Mouse (Mus musculus): ENCODE data around the gene Gm27021. TPM values are rescaled to one million over a fixed set of nuclear protein-coding genes. Genes with fewer than 3 reads are reported as not detected.

The Gm27021 gene
- polyA plus RNA-seq, 1 experiment from 2014 or later = 2.4 TPM

GRCm38 (mm10) chr8:120616663-120617626, 50.9 kb downstream of the Gm27021 start:
- no peak overlapping the region for H3K27ac ChIP-seq (ENCODE audit: low read length)
- H3K9ac ChIP-seq (replicated peaks; ENCODE audit: low read depth, low read length) = no peak overlapping the region
- H3K36me3 ChIP-seq (ENCODE audit: control insufficient read depth, insufficient read depth, low read length) = no peaks in the 10 kb centered on the region
- H3K9me3 ChIP-seq (ENCODE audit: control insufficient read depth, low read depth, low read length) = no peaks in the 10 kb centered on the region
- no peaks in the 10 kb centered on the region for H3K27me3 ChIP-seq (ENCODE audit: control insufficient read depth, insufficient read depth, low read length)
- H3K4me1 ChIP-seq (ENCODE audit: control insufficient read depth, insufficient read depth, low read length) = peaks cover 2% of the 10 kb centered on the region; the same call in 1 of the 2 replicates
- no peak for ATAC-seq (ENCODE audit: insufficient number of reproducible peaks, insufficient read depth, low FRiP score, low read depth)
- WGBS = 45% methylated on average over 7 of the region's 8 CpGs
- no peak overlapping the region for H3K4me3 ChIP-seq (ENCODE audit: low read depth, low read length)
- H3K4me2 ChIP-seq (replicated peaks; ENCODE audit: low read depth, low read length) = no peak overlapping the region

GRCm38 (mm10) chr8:120614491-120614890, 53.4 kb downstream of the Gm27021 start:
- ATAC-seq (ENCODE audit: insufficient number of reproducible peaks, insufficient read depth, low FRiP score, low read depth) = no peak

GRCm38 (mm10) chr8:120610824-120611223, 57.1 kb downstream of the Gm27021 start:
- H3K4me3 ChIP-seq (ENCODE audit: low read depth, low read length) = no peak overlapping the region
- 87% methylated on average over 6 of the region's 6 CpGs for WGBS

More at GRCm38 (mm10) chr8:120614491-120614890, 53.4 kb downstream of the Gm27021 start:
- no peak overlapping the region for H3K27ac ChIP-seq (ENCODE audit: low read length)
- no peaks in the 10 kb centered on the region for H3K9me3 ChIP-seq (ENCODE audit: control insufficient read depth, low read depth, low read length)
- H3K9ac ChIP-seq (replicated peaks; ENCODE audit: low read depth, low read length) = no peak overlapping the region
- no peak overlapping the region for H3K4me2 ChIP-seq (replicated peaks; ENCODE audit: low read depth, low read length)
- H3K27me3 ChIP-seq (ENCODE audit: control insufficient read depth, insufficient read depth, low read length) = no peaks in the 10 kb centered on the region
- H3K4me1 ChIP-seq (ENCODE audit: control insufficient read depth, insufficient read depth, low read length) = peaks cover 2% of the 10 kb centered on the region; the same call in 1 of the 2 replicates
- 93% methylated on average over 3 of the region's 3 CpGs for WGBS
- no peak overlapping the region for H3K4me3 ChIP-seq (ENCODE audit: low read depth, low read length)
- H3K36me3 ChIP-seq (ENCODE audit: control insufficient read depth, insufficient read depth, low read length) = no peaks in the 10 kb centered on the region

GRCm38 (mm10) chr8:120607885-120608284, 60.0 kb downstream of the Gm27021 start:
- Histone ChIP-seq H3K27ac (ENCODE audit: low read length) (no peak overlapping the region), H3K4me1 (ENCODE audit: control insufficient read depth, insufficient read depth, low read length) (no peaks in the 10 kb centered on the region), H3K4me3 (ENCODE audit: low read depth, low read length) (no peak overlapping the region), H3K36me3 (ENCODE audit: control insufficient read depth, insufficient read depth, low read length) (no peaks in the 10 kb centered on the region), H3K4me2 (replicated peaks; ENCODE audit: low read depth, low read length) (no peak overlapping the region), H3K9me3 (ENCODE audit: control insufficient read depth, low read depth, low read length) (no peaks in the 10 kb centered on the region), H3K9ac (replicated peaks; ENCODE audit: low read depth, low read length) (no peak overlapping the region), H3K27me3 (ENCODE audit: control insufficient read depth, insufficient read depth, low read length) (no peaks in the 10 kb centered on the region)
- no peak for ATAC-seq (ENCODE audit: insufficient number of reproducible peaks, insufficient read depth, low FRiP score, low read depth)
- 11% methylated on average over 7 of the region's 7 CpGs for WGBS

More at GRCm38 (mm10) chr8:120610824-120611223, 57.1 kb downstream of the Gm27021 start:
- no peaks in the 10 kb centered on the region for H3K36me3 ChIP-seq (ENCODE audit: control insufficient read depth, insufficient read depth, low read length)
- H3K4me2 ChIP-seq (replicated peaks; ENCODE audit: low read depth, low read length) = no peak overlapping the region
- no peak overlapping the region for H3K27ac ChIP-seq (ENCODE audit: low read length)
- no peak overlapping the region for H3K9ac ChIP-seq (replicated peaks; ENCODE audit: low read depth, low read length)
- H3K9me3 ChIP-seq (ENCODE audit: control insufficient read depth, low read depth, low read length) = no peaks in the 10 kb centered on the region
- no peaks in the 10 kb centered on the region for H3K4me1 ChIP-seq (ENCODE audit: control insufficient read depth, insufficient read depth, low read length)
- H3K27me3 ChIP-seq (ENCODE audit: control insufficient read depth, insufficient read depth, low read length) = no peaks in the 10 kb centered on the region
- ATAC-seq (ENCODE audit: insufficient number of reproducible peaks, insufficient read depth, low FRiP score, low read depth) = no peak

GRCm38 (mm10) chr8:120607460-120607859, 60.4 kb downstream of the Gm27021 start:
- 81% methylated on average over 9 of the region's 9 CpGs for WGBS
- H3K4me3 ChIP-seq (ENCODE audit: low read depth, low read length) = no peak overlapping the region

GRCm38 (mm10) chr8:120602672-120603071, 65.2 kb downstream of the Gm27021 start:
- Histone ChIP-seq H3K4me2 (replicated peaks; ENCODE audit: low read depth, low read length) (no peak overlapping the region), H3K27me3 (ENCODE audit: control insufficient read depth, insufficient read depth, low read length) (no peaks in the 10 kb centered on the region), H3K9ac (replicated peaks; ENCODE audit: low read depth, low read length) (no peak overlapping the region), H3K4me1 (ENCODE audit: control insufficient read depth, insufficient read depth, low read length) (peaks cover 6% of the 10 kb centered on the region), H3K36me3 (ENCODE audit: control insufficient read depth, insufficient read depth, low read length) (no peaks in the 10 kb centered on the region), H3K4me3 (ENCODE audit: low read depth, low read length) (no peak overlapping the region), H3K9me3 (ENCODE audit: control insufficient read depth, low read depth, low read length) (no peaks in the 10 kb centered on the region), H3K27ac (ENCODE audit: low read length) (no peak overlapping the region)
- ATAC-seq (ENCODE audit: insufficient number of reproducible peaks, insufficient read depth, low FRiP score, low read depth) = peak; percentile 53; the same call in 1 of the 2 replicates
- WGBS = 40% methylated on average over 6 of the region's 6 CpGs

More at GRCm38 (mm10) chr8:120607460-120607859, 60.4 kb downstream of the Gm27021 start:
- Histone ChIP-seq H3K9ac (replicated peaks; ENCODE audit: low read depth, low read length) (no peak overlapping the region), H3K27me3 (ENCODE audit: control insufficient read depth, insufficient read depth, low read length) (no peaks in the 10 kb centered on the region), H3K4me2 (replicated peaks; ENCODE audit: low read depth, low read length) (no peak overlapping the region), H3K4me1 (ENCODE audit: control insufficient read depth, insufficient read depth, low read length) (no peaks in the 10 kb centered on the region), H3K27ac (ENCODE audit: low read length) (no peak overlapping the region), H3K36me3 (ENCODE audit: control insufficient read depth, insufficient read depth, low read length) (no peaks in the 10 kb centered on the region), H3K9me3 (ENCODE audit: control insufficient read depth, low read depth, low read length) (no peaks in the 10 kb centered on the region)
- no peak for ATAC-seq (ENCODE audit: insufficient number of reproducible peaks, insufficient read depth, low FRiP score, low read depth)

GRCm38 (mm10) chr8:120599504-120599903, 68.4 kb downstream of the Gm27021 start:
- no peaks in the 10 kb centered on the region for H3K27me3 ChIP-seq (ENCODE audit: control insufficient read depth, insufficient read depth, low read length)
- ATAC-seq (ENCODE audit: insufficient number of reproducible peaks, insufficient read depth, low FRiP score, low read depth) = no peak
- no peak overlapping the region for H3K4me2 ChIP-seq (replicated peaks; ENCODE audit: low read depth, low read length)
- 54% methylated on average over 7 of the region's 7 CpGs for WGBS
- H3K4me1 ChIP-seq (ENCODE audit: control insufficient read depth, insufficient read depth, low read length) = peaks cover 6% of the 10 kb centered on the region
- no peak overlapping the region for H3K4me3 ChIP-seq (ENCODE audit: low read depth, low read length)
- H3K9ac ChIP-seq (replicated peaks; ENCODE audit: low read depth, low read length) = no peak overlapping the region
- H3K9me3 ChIP-seq (ENCODE audit: control insufficient read depth, low read depth, low read length) = no peaks in the 10 kb centered on the region
- H3K27ac ChIP-seq (ENCODE audit: low read length) = no peak overlapping the region
- H3K36me3 ChIP-seq (ENCODE audit: control insufficient read depth, insufficient read depth, low read length) = no peaks in the 10 kb centered on the region

GRCm38 (mm10) chr8:120598579-120598978, 69.3 kb downstream of the Gm27021 start:
- no peaks in the 10 kb centered on the region for H3K27me3 ChIP-seq (ENCODE audit: control insufficient read depth, insufficient read depth, low read length)
- H3K4me3 ChIP-seq (ENCODE audit: low read depth, low read length) = no peak overlapping the region
- H3K9ac ChIP-seq (replicated peaks; ENCODE audit: low read depth, low read length) = no peak overlapping the region
- H3K9me3 ChIP-seq (ENCODE audit: control insufficient read depth, low read depth, low read length) = no peaks in the 10 kb centered on the region
- ATAC-seq (ENCODE audit: insufficient number of reproducible peaks, insufficient read depth, low FRiP score, low read depth) = no peak
- H3K4me2 ChIP-seq (replicated peaks; ENCODE audit: low read depth, low read length) = peak overlapping the region; percentile 45
- H3K36me3 ChIP-seq (ENCODE audit: control insufficient read depth, insufficient read depth, low read length) = no peaks in the 10 kb centered on the region
- no peak overlapping the region for H3K27ac ChIP-seq (ENCODE audit: low read length)
- 16% methylated on average over 24 of the region's 24 CpGs for WGBS
- H3K4me1 ChIP-seq (ENCODE audit: control insufficient read depth, insufficient read depth, low read length) = peaks cover 6% of the 10 kb centered on the region
